Mouse (Mus musculus) hindbrain, embryonic 11.5 days (tissue): ENCODE measurements around the gene Rnf208. TPM values are rescaled to one million over a fixed set of nuclear protein-coding genes. Genes with fewer than 3 reads are reported as not detected.
"Not testable (repeated sequence)": the region's sequence is repeated elsewhere in the genome, so short reads cannot be mapped to it uniquely, and the experiment has no call there.

Experiments
- ATAC-seq: fragments of 200-750 bp; cut with Nextera tagmentation; 2 replicates; pipeline ENCODE4 v1.8.0; 2017; ENCODE audit warnings: mild to moderate bottlenecking, moderate TSS enrichment, moderate library complexity; ENCODE audit not compliant: low FRiP score
- DNase-seq: peaks from one replicate; pipeline ENCODE4 v3.0.0-alpha.2; 2015; ENCODE audit warnings: low spot score
- H3K27ac ChIP-seq: fragments of 300-500 bp; sonication (generic); 2 replicates; pipeline ENCODE4 v1.5.1; 2014; ENCODE audit warnings: mild to moderate bottlenecking, low read depth, low read length
- H3K27me3 ChIP-seq: fragments of 300-500 bp; sonication (generic); 2 replicates; pipeline ENCODE4 v1.6.1; 2014; ENCODE audit warnings: mild to moderate bottlenecking, low read length, moderate library complexity, mixed read lengths; ENCODE audit not compliant: control insufficient read depth, insufficient read depth
- H3K36me3 ChIP-seq: fragments of 300-500 bp; sonication (generic); 2 replicates; pipeline ENCODE4 v1.6.1; 2014; ENCODE audit warnings: mild to moderate bottlenecking, low read length, moderate library complexity, mixed read lengths; ENCODE audit not compliant: control insufficient read depth, insufficient read depth
- H3K4me1 ChIP-seq: fragments of 300-500 bp; sonication (generic); replicated peaks from 2 replicates; pipeline ENCODE4 v1.6.1; 2014; ENCODE audit warnings: low read length, mixed read lengths; ENCODE audit not compliant: control insufficient read depth, insufficient read depth
- H3K4me2 ChIP-seq: fragments of 300-500 bp; sonication (generic); replicated peaks from 2 replicates; pipeline ENCODE4 v1.6.1; 2014; ENCODE audit warnings: mild to moderate bottlenecking, low read depth, low read length
- H3K4me3 ChIP-seq: fragments of 300-500 bp; sonication (generic); 2 replicates; pipeline ENCODE4 v1.5.1; 2014; ENCODE audit warnings: low read depth, low read length
- H3K9ac ChIP-seq: fragments of 300-500 bp; sonication (generic); 2 replicates; pipeline ENCODE4 v1.6.1; 2014; ENCODE audit warnings: low read depth, low read length
- H3K9me3 ChIP-seq: fragments of 300-500 bp; sonication (generic); 2 replicates; pipeline ENCODE4 v1.6.1; 2016; ENCODE audit warnings: low read length; ENCODE audit not compliant: control insufficient read depth
- WGBS: fragments of 180-500 bp; shearing (Covaris S2); extraction: QIAGEN DNeasy Blood & Tissue Kit; methylation state at CpG from one replicate; pipeline ENCODE4 v1.1.7; 2014; 5-methylcytosine and 5-hydroxymethylcytosine counted together
- polyA plus RNA-seq: library from polyadenylated mRNA; unstranded; fragments of >200 nt; fragmentation: Nextera tagmentation; extraction: Ambion mirVana; gene quantifications from 2 replicates; pipeline ENCODE4 v1.2.1, GENCODE M21; 2014

The Rnf208 gene
- polyA plus RNA-seq, 1 experiment from 2014 or later: 23.9 TPM

- Histone ChIP-seq H3K36me3 (0 out of 2 replicates have a peak, but pooled peaks cover under 1% of the 10 kb centered on the region), H3K4me1 (peaks cover 4% of the 10 kb centered on the region; the same call in 1 of the 2 replicates), H3K9me3 (no peaks in the 10 kb centered on the region), H3K4me3 (no peak within 1 kb of the TSS), H3K4me2 (no peak within 1 kb of the TSS), H3K27ac (no peak within 1 kb of the TSS), H3K9ac (no peak within 1 kb of the TSS), H3K27me3 (no peaks in the 10 kb centered on the region; the same call in 1 of the 2 replicates)
- DNase-seq (no peak), ATAC-seq (no peak)
- WGBS: 88% methylated on average over 10 of the region's 10 CpGs
Observed at GRCm38 (mm10) chr2:25246183-25247072, 4.4 kb downstream of the Rnf208 start, which contains the start of gene AL732309.1. Gene AL732309.1 (minus strand): TSS chr2:25246863.

- Histone ChIP-seq H3K4me3 (no peak overlapping the region), H3K27me3 (no peaks in the 10 kb centered on the region), H3K9ac (no peak overlapping the region), H3K9me3 (no peaks in the 10 kb centered on the region), H3K27ac (no peak overlapping the region), H3K36me3 (0 out of 2 replicates have a peak, but pooled peaks cover 2% of the 10 kb centered on the region), H3K4me1 (peaks cover 7% of the 10 kb centered on the region; the same call in 1 of the 2 replicates), H3K4me2 (no peak overlapping the region)
- DNase-seq (peak; percentile 19), ATAC-seq (no peak)
- 88% methylated on average over 1 of the region's 1 CpGs for WGBS
Observed at GRCm38 (mm10) chr2:25252331-25252730, 10.3 kb downstream of the Rnf208 start.

DNA sequence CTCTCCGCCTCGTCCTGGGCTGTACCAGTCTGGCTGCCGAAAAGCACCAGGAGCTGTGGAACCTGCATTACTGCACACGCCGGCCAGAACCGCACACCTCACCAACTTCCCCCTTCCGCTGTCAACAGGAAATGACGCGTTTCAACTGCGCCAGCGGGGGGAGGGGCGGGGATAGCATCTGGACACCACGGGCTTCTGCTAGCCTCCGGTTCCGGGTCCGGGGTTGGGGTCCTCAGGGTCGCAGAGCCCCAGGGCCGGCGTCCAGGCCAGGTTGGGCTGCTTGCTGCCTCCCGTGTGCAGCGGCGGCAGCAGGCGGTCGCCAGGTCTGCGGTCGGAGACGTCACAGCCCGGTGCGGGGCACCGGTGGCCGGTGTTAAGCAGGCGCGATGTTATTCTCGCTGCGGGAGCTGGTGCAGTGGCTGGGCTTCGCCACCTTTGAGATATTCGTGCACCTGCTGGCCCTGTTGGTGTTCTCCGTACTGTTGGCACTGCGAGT lies 13.3 kb downstream of the Rnf208 start, which contains the start of gene Tmem203:
Tmem203 (plus strand) TSS at position 156 of the 496 bp plus-strand sequence.
- peak; percentile 98 for DNase-seq
- Histone ChIP-seq H3K27ac (peak within 1 kb of the TSS; percentile 49; the same call in 1 of the 2 replicates), H3K4me1 (peaks cover 7% of the 10 kb centered on the region; the same call in 1 of the 2 replicates), H3K27me3 (no peaks in the 10 kb centered on the region), H3K36me3 (0 out of 2 replicates have a peak, but pooled peaks cover 2% of the 10 kb centered on the region), H3K4me3 (peak within 1 kb of the TSS; percentile 69), H3K9ac (peak within 1 kb of the TSS; percentile 69), H3K9me3 (no peaks in the 10 kb centered on the region), H3K4me2 (peak within 1 kb of the TSS; percentile 88)
- WGBS: under 1% methylated on average over 38 of the region's 39 CpGs
- peak; percentile 91 for ATAC-seq

GRCm38 (mm10) chr2:25256443-25257109 lies 14.5 kb downstream of the Rnf208 start:
- H3K27me3 ChIP-seq, H3K36me3 ChIP-seq, H3K9me3 ChIP-seq, H3K9ac ChIP-seq, ATAC-seq, H3K27ac ChIP-seq, H3K4me1 ChIP-seq: not testable (repeated sequence)
- Histone ChIP-seq H3K4me2 (peak overlapping the region; percentile 74; the same call in 1 of the 2 replicates), H3K4me3 (peak overlapping the region; percentile 69; the same call in 1 of the 2 replicates)
- 64% methylated on average over 10 of the region's 12 CpGs for WGBS
- peak; percentile 34 for DNase-seq

DNA sequence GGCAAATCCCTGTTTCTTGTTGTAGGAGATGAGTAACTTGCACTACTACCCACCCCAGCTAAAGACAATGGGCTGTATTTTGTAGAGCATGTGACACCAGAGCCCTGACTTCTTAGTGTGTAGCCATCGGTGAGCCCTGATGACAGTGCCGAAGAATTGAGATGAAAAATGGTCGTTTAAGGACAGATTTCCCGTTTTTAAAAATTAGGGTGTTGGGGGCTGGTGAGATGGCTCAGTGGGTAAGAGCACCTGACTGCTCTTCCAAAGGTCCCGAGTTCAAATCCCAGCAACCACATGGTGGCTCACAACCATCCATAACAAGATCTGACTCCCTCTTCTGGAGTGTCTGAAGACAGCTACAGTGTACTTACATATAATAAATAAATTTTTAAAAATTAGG lies 15.2 kb downstream of the Rnf208 start:
- WGBS: 90% methylated on average over 5 of the region's 5 CpGs
- H3K4me1 ChIP-seq, H3K27me3 ChIP-seq, H3K4me3 ChIP-seq, H3K36me3 ChIP-seq, H3K4me2 ChIP-seq, ATAC-seq, H3K9me3 ChIP-seq, H3K9ac ChIP-seq, DNase-seq, H3K27ac ChIP-seq: not testable (repeated sequence)

DNA sequence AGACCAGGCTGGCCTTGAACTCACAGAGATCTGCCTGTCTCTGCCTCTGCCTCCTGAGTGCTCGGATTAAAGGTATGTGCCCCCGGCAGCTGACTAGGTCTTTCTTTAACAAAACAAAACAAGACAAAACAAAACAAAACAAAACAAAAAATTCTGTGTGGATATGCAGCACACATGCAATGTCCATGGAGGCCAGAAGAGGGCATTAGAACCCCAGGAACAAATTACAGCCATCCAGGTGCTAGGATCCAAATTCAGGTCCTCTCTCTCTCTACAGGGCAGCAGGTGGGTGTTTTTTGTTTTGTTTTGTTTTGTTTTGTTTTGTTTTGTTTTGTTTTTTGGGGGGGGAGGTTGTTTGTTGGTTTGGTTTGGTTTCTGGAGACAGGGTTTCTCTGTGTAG lies 16.8 kb downstream of the Rnf208 start:
- WGBS: 44% methylated on average over 2 of the region's 2 CpGs
- Histone ChIP-seq H3K4me2 (no peak overlapping the region), H3K4me1 (peaks cover 14% of the 10 kb centered on the region), H3K27me3 (peaks cover 9% of the 10 kb centered on the region), H3K27ac (no peak overlapping the region), H3K9ac (no peak overlapping the region), H3K36me3 (no peaks in the 10 kb centered on the region), H3K9me3 (no peaks in the 10 kb centered on the region), H3K4me3 (no peak overlapping the region)
- no peak for ATAC-seq
- DNase-seq: no peak

GRCm38 (mm10) chr2:25261870-25262269 lies 19.8 kb downstream of the Rnf208 start:
- Histone ChIP-seq H3K4me1 (peaks cover 12% of the 10 kb centered on the region), H3K27me3 (peaks cover 13% of the 10 kb centered on the region), H3K4me3 (peak overlapping the region; percentile 77), H3K36me3 (no peaks in the 10 kb centered on the region), H3K4me2 (peak overlapping the region; percentile 99), H3K9me3 (no peaks in the 10 kb centered on the region), H3K27ac (no peak overlapping the region), H3K9ac (peak overlapping the region; percentile 44)
- DNase-seq: no peak
- no peak for ATAC-seq
- WGBS: 43% methylated on average over 12 of the region's 12 CpGs

- H3K27ac ChIP-seq: peak within 1 kb of the TSS; percentile 36; the same call in 1 of the 2 replicates
- ATAC-seq: peak; percentile 99
Observed at GRCm38 (mm10) chr2:25262291-25262767, 20.3 kb downstream of the Rnf208 start, which contains the start of gene Tprn. Gene Tprn (plus strand): TSS chr2:25262618.

More at GRCm38 (mm10) chr2:25262291-25262767, 20.3 kb downstream of the Rnf208 start, which contains the start of gene Tprn:
- under 1% methylated on average over 39 of the region's 39 CpGs for WGBS
- no peaks in the 10 kb centered on the region for H3K36me3 ChIP-seq
- H3K9ac ChIP-seq: peak within 1 kb of the TSS; percentile 60
- no peaks in the 10 kb centered on the region for H3K9me3 ChIP-seq
- peaks cover 12% of the 10 kb centered on the region for H3K4me1 ChIP-seq
- peak; percentile 93 for DNase-seq
- peak within 1 kb of the TSS; percentile 77 for H3K4me3 ChIP-seq
- H3K4me2 ChIP-seq: peak within 1 kb of the TSS; percentile 99
- peaks cover 13% of the 10 kb centered on the region for H3K27me3 ChIP-seq
